25 mouse cellular contexts compared by ENCODE assay signal in the genomic region with DNA sequence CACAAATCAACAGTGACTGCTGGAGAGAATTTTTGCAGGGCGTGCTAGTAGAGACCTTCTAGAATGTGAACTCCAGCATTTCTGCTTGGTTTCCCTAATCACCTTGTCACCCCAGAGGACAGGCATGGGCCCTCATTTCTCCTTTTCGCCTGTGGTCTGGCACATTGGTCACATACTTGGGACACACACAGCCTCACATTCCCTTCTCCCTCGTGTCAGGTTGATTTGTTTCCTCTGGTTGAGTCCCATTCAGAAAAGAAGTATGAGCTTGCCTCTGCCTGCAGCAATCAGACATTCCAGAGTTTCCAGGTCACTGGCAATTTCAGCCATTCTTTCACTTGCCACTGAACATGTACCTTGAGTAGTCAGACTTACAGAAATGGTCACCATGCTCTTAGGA.
A peak's percentile ranks its signal among the peaks of the same experiment; 100 is the strongest.
DNase-seq lines count a peak whose midpoint lies in the region; ATAC-seq lines count a peak whose summit lies in the region.
"Had no signal": no experiment of that assay in that cellular context is flagged by ENCODE, and none has a peak within 500 bp of the region (broad histone marks: within the 10 kb centered on the region; RNA-seq: fewer than 3 reads in every experiment).

No protein-coding gene starts in this region.

- no peak overlapping the region for H3K27ac ChIP-seq in embryonic facial prominence, embryonic 12.5 days
- no peak overlapping the region for H3K27ac ChIP-seq in embryonic facial prominence, embryonic 10.5 days (replicated peaks)
- H3K27ac ChIP-seq: embryonic facial prominence, embryonic 15.5 days; forebrain, embryonic 10.5 days; forebrain, embryonic 12.5 days had no signal

- 68% methylated on average over 3 of the region's 3 CpGs for WGBS in embryonic facial prominence, embryonic 12.5 days
- 63% methylated on average over 3 of the region's 3 CpGs for WGBS in embryonic facial prominence, embryonic 10.5 days

- no peak overlapping the region for H3K4me3 ChIP-seq in embryonic facial prominence, embryonic 12.5 days
- H3K4me3 ChIP-seq in embryonic facial prominence, embryonic 10.5 days, result no peak overlapping the region
- H3K4me3 ChIP-seq: embryonic facial prominence, embryonic 15.5 days; erythroblast, embryonic 14.5 days; forebrain, embryonic 10.5 days; forebrain, embryonic 12.5 days had no signal

- no peak overlapping the region for H3K9ac ChIP-seq in embryonic facial prominence, embryonic 12.5 days
- H3K9ac ChIP-seq: embryonic facial prominence, embryonic 15.5 days; forebrain, embryonic 12.5 days had no signal

- no peaks in the 10 kb centered on the region for H3K4me1 ChIP-seq in embryonic facial prominence, embryonic 12.5 days
- H3K4me1 ChIP-seq in embryonic facial prominence, embryonic 10.5 days, result peaks cover 16% of the 10 kb centered on the region

- no peak overlapping the region for H3K4me2 ChIP-seq in embryonic facial prominence, embryonic 12.5 days (replicated peaks)
- H3K4me2 ChIP-seq: embryonic facial prominence, embryonic 15.5 days; forebrain, embryonic 12.5 days had no signal

- H3K36me3 ChIP-seq in embryonic facial prominence, embryonic 12.5 days, result no peaks in the 10 kb centered on the region
- H3K36me3 ChIP-seq in embryonic facial prominence, embryonic 10.5 days (replicated peaks), result no peaks in the 10 kb centered on the region
- H3K36me3 ChIP-seq: embryonic facial prominence, embryonic 15.5 days; forebrain, embryonic 10.5 days; forebrain, embryonic 12.5 days; G1E had no signal

- 0 out of 2 replicates have a peak, but pooled peaks have one; percentile 41 for ATAC-seq in embryonic facial prominence, embryonic 12.5 days (ENCODE audit: insufficient number of reproducible peaks, insufficient read depth, low FRiP score, low TSS enrichment)
- ATAC-seq: CD4-positive, CD25-positive, alpha-beta regulatory T cell, adult 4 months; forebrain, embryonic 14.5 days; forebrain, embryonic 16.5 days had no signal

- no peaks in the 10 kb centered on the region for H3K9me3 ChIP-seq in embryonic facial prominence, embryonic 12.5 days
- no peaks in the 10 kb centered on the region for H3K9me3 ChIP-seq in embryonic facial prominence, embryonic 10.5 days
- H3K9me3 ChIP-seq: embryonic facial prominence, embryonic 15.5 days; forebrain, embryonic 10.5 days; forebrain, embryonic 12.5 days had no signal

- no peaks in the 10 kb centered on the region for H3K27me3 ChIP-seq in embryonic facial prominence, embryonic 12.5 days
- H3K27me3 ChIP-seq in embryonic facial prominence, embryonic 10.5 days (replicated peaks; ENCODE audit: low read depth, poor library complexity, severe bottlenecking), result no peaks in the 10 kb centered on the region
- H3K27me3 ChIP-seq: embryonic facial prominence, embryonic 15.5 days; forebrain, embryonic 12.5 days had no signal

- peak; percentile 14 for DNase-seq in embryo, embryonic 10 days (ENCODE audit: low spot score)
- DNase-seq in embryo, embryonic 10.5 days (ENCODE audit: low spot score), result no peak
- no peak for DNase-seq in embryonic facial prominence, embryonic 10.5 days (ENCODE audit: low spot score)
- DNase-seq in Muller cell, postnatal 12 days (ENCODE audit: inconsistent ontology term), result peak; percentile 99
- DNase-seq in retina, embryonic 14.5 days (ENCODE audit: low spot score), result peak; percentile 89
- DNase-seq in layer of hippocampus, adult 9-11 months, result no peak
- no peak for DNase-seq in cerebellum, postnatal 25 days
- DNase-seq: adrenal gland, adult 2 months; adrenal gland, postnatal 10 days; adrenal gland, postnatal 25 days; B cell, adult 2 months; cerebellum, adult 11 months; cerebellum, adult 18-20 months; cerebellum, adult 8-10 months; cerebellum, adult 9-11 months; cerebellum, postnatal 14 days had no signal

Comparison
In these comparisons a context has a peak if more than half of its experiments do, and no peak if none do; other contexts are left out.
1. DNase-seq: peak in embryo, embryonic 10 days (single experiment), Muller cell, postnatal 12 days (single experiment) and retina, embryonic 14.5 days (single experiment); none in embryo, embryonic 10.5 days (single experiment), embryonic facial prominence, embryonic 10.5 days (single experiment), layer of hippocampus, adult 9-11 months (single experiment) and cerebellum, postnatal 25 days (0 of 2).